Mouse (Mus musculus) liver, embryonic 14.5 days (tissue): ENCODE measurements around the gene Abhd18.
"Not testable (repeated sequence)": the region's sequence is repeated elsewhere in the genome, so short reads cannot be mapped to it uniquely, and the experiment has no call there.

Source experiments
- CTCF ChIP-seq: IDR thresholded peaks from 2 replicates; pipeline ENCODE4 v1.5.1; 2016; ENCODE audit warnings: antibody characterized with exemption, low read depth, control low read depth
- EP300 ChIP-seq: IDR thresholded peaks from 2 replicates; pipeline ENCODE4 v1.6.1; 2016; ENCODE audit warnings: antibody characterized with exemption, low read depth

DNA sequence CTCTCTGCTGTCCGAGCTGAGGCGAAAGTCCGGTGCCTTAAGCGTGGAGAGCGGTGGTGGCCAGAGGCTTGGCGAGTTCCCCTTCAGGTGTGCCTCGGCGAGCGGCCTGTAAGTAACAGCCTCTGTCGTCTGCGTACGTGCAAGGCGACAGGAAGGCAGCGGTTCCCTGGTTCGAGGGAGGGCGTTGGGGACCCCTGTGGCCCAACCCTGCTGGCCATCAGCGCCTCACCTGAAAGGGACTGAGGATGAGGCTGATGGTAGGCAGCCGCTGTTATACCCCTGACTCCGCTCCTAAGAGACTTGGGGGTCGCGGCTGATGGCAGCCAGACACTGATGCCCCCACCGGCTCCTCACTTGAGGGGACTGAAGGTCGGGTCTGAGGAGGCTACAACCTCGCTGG is 47.6 kb downstream of the Abhd18 start:
- not testable (repeated sequence) for TF ChIP-seq EP300, CTCF
